In genomic region chr11:102486733-102487386, GRCm38 (mm10) we compare ENCODE assay signal across 8 mouse cellular contexts. TPM values are rescaled to one million over a fixed set of nuclear protein-coding genes. Genes with fewer than 3 reads are reported as not detected.
DNase-seq lines count a peak whose midpoint lies in the region; ATAC-seq and TF ChIP-seq lines count a peak whose summit lies in the region.

No protein-coding gene starts in this region.

- no peak overlapping the region for H3K4me2 ChIP-seq in midbrain, embryonic 13.5 days (replicated peaks)

- H3K9ac ChIP-seq in midbrain, embryonic 13.5 days (replicated peaks): no peak overlapping the region

- intact Hi-C loops in heart, postnatal 14 days (cut with DNase I): loop anchor here (2.0 to 5.0 kb wide), 2 partner anchors 70 to 86 kb away; partner anchors contain the start of gene Gpatch8
- intact Hi-C loops in left cerebral cortex, postnatal 4 days (cut with DNase I): loop anchor here (10.0 kb wide), 2 partner anchors 48 to 168 kb away; no protein-coding TSS in a partner anchor

- peak; percentile 78 for ATAC-seq in midbrain, embryonic 13.5 days

- peaks cover 41% of the 10 kb centered on the region for H3K36me3 ChIP-seq in midbrain, embryonic 13.5 days

- no peaks in the 10 kb centered on the region for H3K27me3 ChIP-seq in midbrain, embryonic 13.5 days

- 73% methylated on average over 11 of the region's 11 CpGs for WGBS in midbrain, embryonic 13.5 days

- H3K9me3 ChIP-seq in midbrain, embryonic 13.5 days: no peaks in the 10 kb centered on the region

- no peak overlapping the region for H3K4me3 ChIP-seq in layer of hippocampus, adult 2 months
- no peak overlapping the region for H3K4me3 ChIP-seq in midbrain, embryonic 13.5 days (replicated peaks)

- H3K27ac ChIP-seq in layer of hippocampus, adult 2 months: no peak overlapping the region
- no peak overlapping the region for H3K27ac ChIP-seq in midbrain, embryonic 13.5 days

- TF ChIP-seq CTCF in layer of hippocampus, adult 2 months (conservative IDR thresholded peaks at IDR 0.05): peak; percentile 92

- peak; percentile 49 to 55 for DNase-seq in layer of hippocampus, adult 2 months (ENCODE audit: low spot score in 2 of 2)
- DNase-seq in layer of hippocampus, postnatal 36 days: no peak
- peak; percentile 88 for DNase-seq in ES-CJ7 (ENCODE audit: low read depth, low spot score)
- DNase-seq in c-Kit-positive CD71-negative TER-119-negative erythroid progenitor cells, embryonic 14.5 days (ENCODE audit: low read depth): peak; percentile 52
- DNase-seq in heart, postnatal 14 days: peak; percentile 41 to 69
- peak; percentile 44 for DNase-seq in left cerebral cortex, postnatal 4 days
- no peak for DNase-seq in ovary, postnatal 36 days (ENCODE audit: low spot score)

- H3K4me1 ChIP-seq in midbrain, embryonic 13.5 days (replicated peaks): no peaks in the 10 kb centered on the region

RNA-seq across cellular contexts. Expression of gene Itga2b, which starts 16.9 kb away (rescaled TPM):
- 1 to 10 TPM; 2.3 to 3.5 TPM for total RNA-seq in layer of hippocampus, adult 2 months (2021)
- 1 to 10 TPM; 1.3 to 3.8 TPM for total RNA-seq in layer of hippocampus, postnatal 36 days (2021)
- 1 to 10 TPM; 3.1 to 3.3 TPM for total RNA-seq in heart, postnatal 14 days (2021)
- total RNA-seq in left cerebral cortex, postnatal 4 days (2021): 1 to 10 TPM; 3.6 to 4.0 TPM
- 4.9 and 6.0 TPM in 2 replicates for polyA plus RNA-seq in midbrain, embryonic 13.5 days (2015; fragmentation: Nextera tagmentation; extraction: Ambion mirVana)

RNA-seq across cellular contexts. Expression of gene Fam171a2, which starts 39.4 kb away (rescaled TPM):
- 100 to 1,000 TPM in 1 of 2 experiments, 10 to 100 TPM in 1; 92.5 to 102 TPM for total RNA-seq in layer of hippocampus, adult 2 months (2021)
- 100 to 1,000 TPM in 1 of 2 experiments, 10 to 100 TPM in 1; 97.3 to 111 TPM for total RNA-seq in layer of hippocampus, postnatal 36 days (2021)
- total RNA-seq in heart, postnatal 14 days (2021): 10 to 100 TPM; 10.5 to 11.4 TPM
- total RNA-seq in left cerebral cortex, postnatal 4 days (2021): 100 to 1,000 TPM; 237 to 243 TPM
- polyA plus RNA-seq in midbrain, embryonic 13.5 days (2015; fragmentation: Nextera tagmentation; extraction: Ambion mirVana): 10.9 and 18.4 TPM in 2 replicates

RNA-seq across cellular contexts. Expression of gene Grn, which starts 56.7 kb away (rescaled TPM):
- 10 to 100 TPM; 60.6 to 66.4 TPM for total RNA-seq in layer of hippocampus, adult 2 months (2021)
- 10 to 100 TPM; 60.3 to 68.3 TPM for total RNA-seq in layer of hippocampus, postnatal 36 days (2021)
- 100 to 1,000 TPM; 130 to 136 TPM for total RNA-seq in heart, postnatal 14 days (2021)
- total RNA-seq in left cerebral cortex, postnatal 4 days (2021): 10 to 100 TPM; 54.0 to 58.5 TPM
- 57.4 and 61.8 TPM in 2 replicates for polyA plus RNA-seq in midbrain, embryonic 13.5 days (2015; fragmentation: Nextera tagmentation; extraction: Ambion mirVana)

Comparison
In these comparisons a context has a peak if more than half of its experiments do, and no peak if none do; other contexts are left out.
1. DNase-seq: peak in layer of hippocampus, adult 2 months (2 of 2), ES-CJ7 (single experiment), c-Kit-positive CD71-negative TER-119-negative erythroid progenitor cells, embryonic 14.5 days (single experiment), heart, postnatal 14 days (2 of 2) and left cerebral cortex, postnatal 4 days (single experiment); none in layer of hippocampus, postnatal 36 days (0 of 2) and ovary, postnatal 36 days (single experiment).
2. RNA of gene Fam171a2, which starts 39.4 kb away (total RNA-seq): 237 to 243 TPM in left cerebral cortex, postnatal 4 days, 97.3 to 111 TPM in layer of hippocampus, postnatal 36 days and 92.5 to 102 TPM in layer of hippocampus, adult 2 months; 10.5 to 11.4 TPM in heart, postnatal 14 days; every median in the first group is over 4 times any median in the second.